Mouse (Mus musculus): ENCODE results near the gene Dnajb4. TPM values are rescaled to one million over a fixed set of nuclear protein-coding genes. Genes with fewer than 3 reads are reported as not detected.
"Not testable (repeated sequence)": the region's sequence is repeated elsewhere in the genome, so short reads cannot be mapped to it uniquely, and the experiment has no call there.

Gene Dnajb4
- polyA plus RNA-seq, 1 experiment from 2014 or later = 26.4 TPM

GRCm38 (mm10) chr3:152147085-152147831 is 62.8 kb downstream of the Dnajb4 start:
- WGBS = 45% methylated on average over 12 of the region's 12 CpGs
- no peak overlapping the region for H3K27ac ChIP-seq (replicated peaks)

GRCm38 (mm10) chr3:152145186-152145585 is 64.9 kb downstream of the Dnajb4 start:
- WGBS = 35% methylated on average over 2 of the region's 2 CpGs
- no peak for DNase-seq (ENCODE audit: low spot score)

More at GRCm38 (mm10) chr3:152147085-152147831, 62.8 kb downstream of the Dnajb4 start:
- no peak overlapping the region for H3K4me2 ChIP-seq (replicated peaks; ENCODE audit: low read depth)
- no peak overlapping the region for H3K9ac ChIP-seq (ENCODE audit: low read length)
- H3K27me3 ChIP-seq (ENCODE audit: control insufficient read depth, insufficient read depth, low read length) = no peaks in the 10 kb centered on the region
- TF ChIP-seq EP300 (optimal IDR thresholded peaks at IDR 0.05) (no peak), CTCF (IDR thresholded peaks at IDR 0.05; ENCODE audit: low read depth) (no peak)
- H3K9me3 ChIP-seq (ENCODE audit: control insufficient read depth, low read length) = no peaks in the 10 kb centered on the region
- no peaks in the 10 kb centered on the region; the same call in 1 of the 2 replicates for H3K4me1 ChIP-seq (replicated peaks; ENCODE audit: control insufficient read depth, insufficient read depth)
- no peaks in the 10 kb centered on the region for H3K36me3 ChIP-seq (ENCODE audit: control insufficient read depth, insufficient read depth, low read length)
- no peak overlapping the region for H3K4me3 ChIP-seq (ENCODE audit: low read depth, low read length)
- ATAC-seq (ENCODE audit: low FRiP score, low TSS enrichment) (peak; percentile 72; the same call in 1 of the 2 replicates), DNase-seq (ENCODE audit: low spot score) (peak; percentile 51)

GRCm38 (mm10) chr3:152142989-152143695 is 67.0 kb downstream of the Dnajb4 start:
- Histone ChIP-seq H3K4me1 (replicated peaks; ENCODE audit: control insufficient read depth, insufficient read depth) (no peaks in the 10 kb centered on the region; the same call in none of the 2 replicates), H3K9ac (ENCODE audit: low read length) (no peak overlapping the region), H3K27ac (replicated peaks) (no peak overlapping the region), H3K36me3 (ENCODE audit: control insufficient read depth, insufficient read depth, low read length) (no peaks in the 10 kb centered on the region), H3K27me3 (ENCODE audit: control insufficient read depth, insufficient read depth, low read length) (no peaks in the 10 kb centered on the region), H3K4me2 (replicated peaks; ENCODE audit: low read depth) (no peak overlapping the region), H3K4me3 (ENCODE audit: low read depth, low read length) (no peak overlapping the region), H3K9me3 (ENCODE audit: control insufficient read depth, low read length) (no peaks in the 10 kb centered on the region)
- WGBS = 49% methylated on average over 6 of the region's 6 CpGs
- ATAC-seq (ENCODE audit: low FRiP score, low TSS enrichment) = no peak
- DNase-seq (ENCODE audit: low spot score) = no peak
- TF ChIP-seq CTCF (IDR thresholded peaks at IDR 0.05; ENCODE audit: low read depth) (no peak), EP300 (optimal IDR thresholded peaks at IDR 0.05) (no peak)

More at GRCm38 (mm10) chr3:152145186-152145585, 64.9 kb downstream of the Dnajb4 start:
- Histone ChIP-seq H3K4me3 (ENCODE audit: low read depth, low read length) (no peak overlapping the region), H3K36me3 (ENCODE audit: control insufficient read depth, insufficient read depth, low read length) (no peaks in the 10 kb centered on the region), H3K9me3 (ENCODE audit: control insufficient read depth, low read length) (no peaks in the 10 kb centered on the region), H3K9ac (ENCODE audit: low read length) (no peak overlapping the region), H3K27me3 (ENCODE audit: control insufficient read depth, insufficient read depth, low read length) (no peaks in the 10 kb centered on the region), H3K4me1 (replicated peaks; ENCODE audit: control insufficient read depth, insufficient read depth) (no peaks in the 10 kb centered on the region; the same call in none of the 2 replicates), H3K27ac (replicated peaks) (no peak overlapping the region), H3K4me2 (replicated peaks; ENCODE audit: low read depth) (no peak overlapping the region)
- TF ChIP-seq EP300 (optimal IDR thresholded peaks at IDR 0.05) (no peak), CTCF (IDR thresholded peaks at IDR 0.05; ENCODE audit: low read depth) (no peak)
- ATAC-seq (ENCODE audit: low FRiP score, low TSS enrichment) = peak; percentile 63

GRCm38 (mm10) chr3:152142146-152142545 is 68.0 kb downstream of the Dnajb4 start:
- TF ChIP-seq EP300 (optimal IDR thresholded peaks at IDR 0.05) = no peak
- no peak for TF ChIP-seq CTCF (IDR thresholded peaks at IDR 0.05; ENCODE audit: low read depth)
- no peak overlapping the region for H3K27ac ChIP-seq (replicated peaks)
- no peaks in the 10 kb centered on the region for H3K36me3 ChIP-seq (ENCODE audit: control insufficient read depth, insufficient read depth, low read length)
- no peak overlapping the region for H3K9ac ChIP-seq (ENCODE audit: low read length)
- 59% methylated on average over 3 of the region's 3 CpGs for WGBS
- no peaks in the 10 kb centered on the region for H3K9me3 ChIP-seq (ENCODE audit: control insufficient read depth, low read length)
- no peak overlapping the region for H3K4me2 ChIP-seq (replicated peaks; ENCODE audit: low read depth)
- H3K4me3 ChIP-seq (ENCODE audit: low read depth, low read length) = no peak overlapping the region
- DNase-seq (ENCODE audit: low spot score) (no peak), ATAC-seq (ENCODE audit: low FRiP score, low TSS enrichment) (no peak)
- H3K4me1 ChIP-seq (replicated peaks; ENCODE audit: control insufficient read depth, insufficient read depth) = no peaks in the 10 kb centered on the region; the same call in none of the 2 replicates
- no peaks in the 10 kb centered on the region for H3K27me3 ChIP-seq (ENCODE audit: control insufficient read depth, insufficient read depth, low read length)

GRCm38 (mm10) chr3:152139308-152139707 is 70.8 kb downstream of the Dnajb4 start:
- not testable (repeated sequence) for H3K27me3 ChIP-seq (ENCODE audit: control insufficient read depth, insufficient read depth, low read length); ATAC-seq (ENCODE audit: low FRiP score, low TSS enrichment); DNase-seq (ENCODE audit: low spot score); H3K4me1 ChIP-seq (replicated peaks; ENCODE audit: control insufficient read depth, insufficient read depth); H3K4me3 ChIP-seq (ENCODE audit: low read depth, low read length); H3K36me3 ChIP-seq (ENCODE audit: control insufficient read depth, insufficient read depth, low read length); H3K27ac ChIP-seq (replicated peaks); H3K9ac ChIP-seq (ENCODE audit: low read length); H3K9me3 ChIP-seq (ENCODE audit: control insufficient read depth, low read length); H3K4me2 ChIP-seq (replicated peaks; ENCODE audit: low read depth)
- WGBS = 92% methylated on average over 3 of the region's 3 CpGs

GRCm38 (mm10) chr3:152136106-152136505 is 74.0 kb downstream of the Dnajb4 start:
- WGBS = 90% methylated on average over 16 of the region's 16 CpGs
- H3K9ac ChIP-seq (ENCODE audit: low read length) = not testable (repeated sequence)

More at GRCm38 (mm10) chr3:152136106-152136505, 74.0 kb downstream of the Dnajb4 start:
- not testable (repeated sequence) for H3K4me1 ChIP-seq (replicated peaks; ENCODE audit: control insufficient read depth, insufficient read depth); ATAC-seq (ENCODE audit: low FRiP score, low TSS enrichment); H3K27me3 ChIP-seq (ENCODE audit: control insufficient read depth, insufficient read depth, low read length); H3K4me3 ChIP-seq (ENCODE audit: low read depth, low read length); DNase-seq (ENCODE audit: low spot score); H3K27ac ChIP-seq (replicated peaks); H3K4me2 ChIP-seq (replicated peaks; ENCODE audit: low read depth); H3K9me3 ChIP-seq (ENCODE audit: control insufficient read depth, low read length); H3K36me3 ChIP-seq (ENCODE audit: control insufficient read depth, insufficient read depth, low read length)
